Mouse (Mus musculus): ENCODE results near the gene Gpha2.
A peak's percentile ranks its signal among the peaks of the same experiment; 100 is the strongest.

The Gpha2 gene

GRCm38 (mm10) chr19:6241274-6242107 is 15.3 kb downstream of the Gpha2 start, which contains the start of gene Atg2a:
TSS of gene Atg2a (plus strand) at chr19:6241668.
- DNase-seq (ENCODE audit: low read depth, low spot score): peak; percentile 100

- DNase-seq (ENCODE audit: low read depth, low spot score): peak; percentile 93
Measured at GRCm38 (mm10) chr19:6242281-6242680, 16.1 kb downstream of the Gpha2 start.

- no peak for DNase-seq (ENCODE audit: low read depth, low spot score)
Measured at GRCm38 (mm10) chr19:6243226-6243625, 17.0 kb downstream of the Gpha2 start.

- DNase-seq (ENCODE audit: low read depth, low spot score): peak; percentile 25
Measured at GRCm38 (mm10) chr19:6245806-6246205, 19.6 kb downstream of the Gpha2 start.

GRCm38 (mm10) chr19:6247526-6248300 is 21.5 kb downstream of the Gpha2 start:
- DNase-seq (ENCODE audit: low read depth, low spot score): peak; percentile 70

- DNase-seq (ENCODE audit: low read depth, low spot score): no peak
Measured at GRCm38 (mm10) chr19:6253021-6253420, 26.8 kb downstream of the Gpha2 start.

GRCm38 (mm10) chr19:6260428-6260827 is 34.2 kb downstream of the Gpha2 start:
- DNase-seq (ENCODE audit: low read depth, low spot score): peak; percentile 57

- DNase-seq (ENCODE audit: low read depth, low spot score): peak; percentile 56
Measured at GRCm38 (mm10) chr19:6260946-6261345, 34.8 kb downstream of the Gpha2 start.

- DNase-seq (ENCODE audit: low read depth, low spot score): no peak
Measured at GRCm38 (mm10) chr19:6261379-6261778, 35.2 kb downstream of the Gpha2 start.

- DNase-seq (ENCODE audit: low read depth, low spot score): peak; percentile 81
Measured at GRCm38 (mm10) chr19:6262222-6262621, 36.0 kb downstream of the Gpha2 start.

- DNase-seq (ENCODE audit: low read depth, low spot score): no peak
Measured at GRCm38 (mm10) chr19:6262839-6263433, 36.8 kb downstream of the Gpha2 start.

- no peak for DNase-seq (ENCODE audit: low read depth, low spot score)
Measured at GRCm38 (mm10) chr19:6264200-6264599, 38.0 kb downstream of the Gpha2 start.

- DNase-seq (ENCODE audit: low read depth, low spot score): no peak
Measured at GRCm38 (mm10) chr19:6264945-6265344, 38.8 kb downstream of the Gpha2 start.

- peak; percentile 34 for DNase-seq (ENCODE audit: low read depth, low spot score)
Measured at GRCm38 (mm10) chr19:6265727-6266182, 39.6 kb downstream of the Gpha2 start.

GRCm38 (mm10) chr19:6267306-6268169 is 41.4 kb downstream of the Gpha2 start:
- DNase-seq (ENCODE audit: low read depth, low spot score): no peak

- DNase-seq (ENCODE audit: low read depth, low spot score): peak; percentile 94
Measured at GRCm38 (mm10) chr19:6268170-6268528, 42.0 kb downstream of the Gpha2 start.

GRCm38 (mm10) chr19:6268670-6269132 is 42.5 kb downstream of the Gpha2 start:
- no peak for DNase-seq (ENCODE audit: low read depth, low spot score)

- DNase-seq (ENCODE audit: low read depth, low spot score): peak; percentile 97
Measured at GRCm38 (mm10) chr19:6269798-6270475, 43.8 kb downstream of the Gpha2 start.

GRCm38 (mm10) chr19:6270661-6271060 is 44.5 kb downstream of the Gpha2 start:
- peak; percentile 63 for DNase-seq (ENCODE audit: low read depth, low spot score)

GRCm38 (mm10) chr19:6271206-6271605 is 45.0 kb downstream of the Gpha2 start:
- no peak for DNase-seq (ENCODE audit: low read depth, low spot score)
